Mouse (Mus musculus) lung, postnatal 10 days (tissue): ENCODE results near the gene Arsb.
A peak's percentile ranks its signal among the peaks of the same experiment; 100 is the strongest.

Source experiments
- DNase-seq: peaks from one replicate; pipeline ENCODE4 v3.0.0; 2021

Arsb gene

DNA sequence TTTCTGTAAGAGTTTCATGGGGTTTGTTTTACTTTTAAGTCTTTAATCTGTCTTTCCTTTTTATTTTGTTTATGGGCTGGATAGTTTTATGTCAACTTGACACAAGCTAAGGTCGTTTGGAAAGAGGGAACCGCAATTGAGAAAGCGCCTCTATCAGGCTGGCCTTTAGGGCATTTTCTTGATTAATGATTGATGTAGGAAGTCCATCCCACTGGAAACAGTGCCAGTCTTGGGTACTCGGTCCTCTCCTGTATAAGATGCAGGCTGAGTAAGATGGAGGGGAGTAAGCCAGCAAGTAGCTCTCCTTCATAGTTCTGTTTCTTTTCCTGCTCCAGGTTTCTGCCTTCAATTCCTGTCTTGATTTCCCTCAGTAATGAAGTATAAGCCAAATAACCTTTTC is 76.2 kb downstream of the Arsb start:
- DNase-seq = no peak

DNA sequence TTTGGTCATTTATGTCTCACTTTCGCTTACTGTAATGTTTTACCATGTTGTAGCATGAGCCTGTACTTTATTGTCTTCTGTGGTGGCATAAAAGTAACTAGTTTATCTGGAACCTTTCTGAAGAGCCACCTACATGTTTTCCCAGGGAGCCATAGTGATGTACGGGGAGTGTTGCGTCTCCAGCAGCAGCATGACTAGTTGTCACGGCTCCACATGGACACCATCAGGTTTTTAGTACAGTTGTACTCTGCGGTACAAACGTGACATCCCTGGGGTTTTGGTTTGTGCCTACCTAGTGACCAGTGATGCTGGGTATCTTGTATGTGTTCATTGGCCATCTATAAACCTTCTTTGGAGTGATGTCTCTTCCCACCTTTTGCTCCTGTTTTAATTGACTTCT is 77.2 kb downstream of the Arsb start:
- no peak for DNase-seq

GRCm38 (mm10) chr13:93849751-93850355 is 78.4 kb downstream of the Arsb start:
- DNase-seq = no peak

DNA sequence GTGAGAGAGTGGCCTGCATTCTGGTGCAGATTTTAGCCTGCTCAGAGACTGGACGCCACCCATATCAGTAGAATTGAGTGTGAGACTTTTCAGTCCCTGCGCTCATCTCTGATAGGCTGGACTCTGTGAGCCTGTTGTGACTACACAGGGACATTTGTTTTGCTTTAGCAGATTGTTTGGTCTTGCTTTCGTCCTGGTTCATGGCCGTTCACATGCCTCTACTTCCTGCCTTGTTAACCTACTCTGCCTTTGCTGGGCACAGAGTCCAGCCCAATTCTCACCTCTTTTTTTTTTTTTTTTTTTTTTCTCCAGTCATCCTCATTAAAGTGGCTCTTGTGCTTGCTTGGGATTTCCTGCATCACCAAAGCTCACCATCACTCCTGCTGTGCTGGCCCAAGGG is 79.2 kb downstream of the Arsb start:
- DNase-seq = no peak

- peak; percentile 72 for DNase-seq
Observed at GRCm38 (mm10) chr13:93852419-93853138, 81.1 kb downstream of the Arsb start.

- no peak for DNase-seq
Observed at GRCm38 (mm10) chr13:93853767-93854166, 82.3 kb downstream of the Arsb start.

GRCm38 (mm10) chr13:93854325-93854724 is 82.9 kb downstream of the Arsb start:
- no peak for DNase-seq

- DNase-seq = peak; percentile 47
Observed at GRCm38 (mm10) chr13:93854966-93855562, 83.6 kb downstream of the Arsb start.

DNA sequence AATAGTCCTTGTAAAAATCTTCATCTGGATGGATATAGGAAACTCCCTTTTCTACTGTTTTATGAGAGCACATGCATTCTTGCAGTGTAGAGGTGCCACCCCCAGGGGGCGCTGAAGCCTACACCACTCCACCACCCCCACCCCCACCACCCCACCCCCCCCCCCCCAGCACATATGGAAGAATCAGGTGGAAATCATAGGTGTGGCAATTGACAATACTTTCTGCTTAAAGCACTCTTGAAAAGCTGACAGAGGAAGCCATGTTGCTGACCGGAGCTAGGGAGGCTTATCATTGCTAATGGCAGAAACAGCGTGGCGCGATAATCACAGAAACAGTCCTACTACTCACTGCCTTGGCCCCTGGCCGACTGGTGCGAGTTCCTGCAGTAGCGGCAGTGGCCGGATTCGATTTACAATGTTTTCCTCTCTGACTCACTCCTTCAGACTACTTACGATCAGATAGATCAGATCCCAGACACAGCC is 84.3 kb downstream of the Arsb start:
- DNase-seq = peak; percentile 61

DNA sequence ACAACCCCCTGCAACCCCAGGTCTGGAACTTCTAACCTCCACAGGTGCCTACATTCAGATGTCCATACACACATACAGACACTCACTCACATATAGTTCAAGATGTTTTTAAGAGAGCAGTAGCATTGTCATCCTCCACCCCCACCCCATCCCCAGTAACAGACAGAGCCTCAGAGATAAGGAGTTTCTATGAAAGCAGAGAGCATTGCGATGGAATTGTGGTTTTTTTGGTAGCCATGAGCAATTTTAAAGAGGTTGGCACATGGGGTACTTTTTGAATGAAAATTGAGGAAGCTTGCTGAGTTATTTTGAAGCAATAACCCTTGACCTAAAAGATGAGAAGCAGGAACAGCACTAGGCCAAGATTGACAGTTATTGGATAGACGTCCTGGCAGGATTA is 89.8 kb downstream of the Arsb start:
- DNase-seq = no peak

DNA sequence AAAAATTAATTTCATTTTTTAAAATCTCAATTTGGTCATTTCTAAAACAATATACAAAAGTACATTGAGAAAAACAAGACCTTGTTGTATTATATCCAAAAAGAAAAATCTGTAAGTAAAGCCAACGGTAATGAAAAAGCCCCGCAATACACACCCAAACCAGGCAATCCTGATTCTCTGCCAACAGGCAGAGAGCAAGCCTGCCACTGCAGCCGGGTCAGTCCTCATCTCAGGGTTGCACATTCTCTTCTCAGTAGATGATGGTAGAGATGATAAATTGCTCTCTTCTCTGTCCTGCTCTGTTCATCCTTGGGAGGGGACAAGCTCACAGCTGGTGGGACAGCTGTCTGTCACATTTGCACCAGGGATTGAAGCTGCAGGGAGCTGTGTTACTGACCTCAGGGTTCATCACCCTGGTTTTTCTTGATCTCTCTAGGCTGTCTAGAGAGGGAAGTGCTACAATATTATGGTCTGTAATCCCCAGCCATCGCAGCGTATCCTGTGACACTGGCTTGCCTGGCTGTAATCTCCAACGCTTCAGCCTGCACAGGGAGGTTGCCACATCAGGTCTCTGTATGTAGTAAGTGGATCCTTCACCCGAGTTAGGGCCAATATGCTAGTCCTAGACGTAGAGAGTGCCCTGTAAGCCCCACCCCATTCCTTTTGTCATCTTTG is 92.8 kb downstream of the Arsb start:
- no peak for DNase-seq

DNA sequence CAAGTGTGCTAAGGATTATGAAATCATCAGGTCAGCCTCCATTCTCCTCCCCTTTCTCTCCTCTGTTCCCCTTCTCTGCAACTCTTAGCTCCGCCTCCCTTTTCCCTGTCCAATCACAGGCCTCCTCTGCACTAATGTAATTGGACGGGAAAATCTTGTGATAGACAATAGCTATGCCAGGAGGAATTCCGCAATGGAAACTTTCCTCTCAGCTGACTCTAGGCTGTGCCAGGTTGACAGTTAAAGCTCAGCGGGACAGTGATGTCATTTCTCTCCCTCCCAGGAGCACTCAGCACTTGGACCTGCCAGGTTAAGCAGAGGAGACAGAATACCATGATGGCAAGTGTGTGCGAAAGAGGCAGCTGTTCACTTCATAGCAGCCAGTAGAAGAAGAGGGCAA is 95.2 kb downstream of the Arsb start:
- DNase-seq = peak; percentile 34

DNA sequence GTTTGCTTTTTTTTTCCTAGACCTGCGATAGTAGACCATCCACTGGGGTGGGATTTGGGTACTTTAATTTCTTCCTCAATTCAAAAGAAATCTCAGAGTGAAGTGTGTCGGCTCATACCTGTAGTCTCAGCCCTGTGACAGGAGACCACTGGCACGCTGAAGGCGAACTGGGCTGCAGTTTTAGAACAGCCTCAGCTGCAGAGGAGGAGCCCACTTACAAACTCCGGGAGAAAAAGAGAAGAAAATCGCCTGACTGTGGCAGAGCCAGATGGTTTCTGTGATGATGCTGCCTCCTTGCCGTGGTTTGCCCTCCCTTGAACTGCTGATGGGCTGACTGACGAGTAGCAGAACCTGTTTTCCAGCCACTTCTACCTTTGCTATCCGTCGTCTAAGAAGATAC is 100.3 kb downstream of the Arsb start:
- DNase-seq = no peak

GRCm38 (mm10) chr13:93872591-93872990 is 101.2 kb downstream of the Arsb start:
- DNase-seq = no peak

GRCm38 (mm10) chr13:93877924-93878323 is 106.5 kb downstream of the Arsb start:
- no peak for DNase-seq

- no peak for DNase-seq
Observed at GRCm38 (mm10) chr13:93879426-93879825, 108.0 kb downstream of the Arsb start.

- no peak for DNase-seq
Observed at GRCm38 (mm10) chr13:93882132-93882531, 110.7 kb downstream of the Arsb start.

DNA sequence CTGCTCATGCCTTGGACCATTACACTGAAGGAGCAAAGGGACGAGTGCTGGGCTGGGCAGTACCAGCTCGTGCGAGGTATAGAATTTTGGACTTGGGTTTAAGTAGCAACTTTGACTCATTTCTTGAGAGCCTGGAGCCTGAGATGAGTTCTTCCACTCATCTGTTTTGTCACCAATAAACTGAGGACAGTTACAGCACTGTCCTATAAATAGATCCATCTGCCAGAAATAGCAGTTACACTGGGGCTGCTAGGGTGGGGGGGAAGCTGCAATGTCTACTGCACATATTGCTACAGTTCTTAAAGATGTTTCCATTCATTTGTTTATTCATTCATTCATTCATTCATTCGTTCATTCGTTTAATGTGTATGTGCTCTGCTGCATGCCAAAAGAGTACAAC is 115.6 kb downstream of the Arsb start:
- DNase-seq = no peak

DNA sequence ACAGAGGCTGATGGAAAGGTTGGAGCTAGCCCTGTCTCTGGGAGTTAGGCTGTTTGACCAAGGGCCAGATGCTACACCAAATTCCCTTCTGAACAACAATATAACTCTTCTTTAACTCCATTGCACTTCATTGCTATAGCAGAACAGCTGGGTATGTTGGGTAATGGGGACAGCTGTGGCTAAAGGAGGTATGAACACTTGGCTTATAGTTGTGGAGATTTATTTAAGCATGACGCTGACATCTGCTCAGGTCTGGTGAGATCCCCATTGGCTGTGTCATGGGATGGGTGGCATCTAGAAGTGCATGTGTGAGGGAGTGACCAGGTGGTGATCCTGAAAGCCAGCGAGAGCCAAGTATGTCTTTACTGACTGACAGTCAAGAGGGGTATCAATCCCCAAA is 116.8 kb downstream of the Arsb start:
- DNase-seq = no peak

DNA sequence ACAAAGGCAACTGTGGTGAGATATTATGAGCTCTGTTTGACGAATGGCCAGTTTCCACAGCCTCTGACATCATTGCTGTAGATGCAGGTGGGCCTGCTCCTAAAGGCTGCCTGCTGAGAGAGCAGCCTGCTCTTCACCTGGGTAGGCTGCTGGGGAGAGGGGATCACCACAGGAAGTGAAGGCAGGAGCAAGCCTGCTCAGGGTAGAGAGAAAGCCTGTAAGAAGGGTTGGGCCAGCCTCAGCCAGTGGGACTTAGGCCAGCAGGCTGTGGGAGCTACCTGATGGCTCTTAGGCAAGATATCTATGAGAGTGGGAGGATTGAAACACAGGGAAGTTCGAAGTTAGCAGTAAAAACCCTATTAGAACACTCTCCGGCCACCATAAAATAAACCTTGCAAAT is 117.5 kb downstream of the Arsb start:
- DNase-seq = no peak

- DNase-seq = no peak
Observed at GRCm38 (mm10) chr13:93889991-93890390, 118.6 kb downstream of the Arsb start.

DNA sequence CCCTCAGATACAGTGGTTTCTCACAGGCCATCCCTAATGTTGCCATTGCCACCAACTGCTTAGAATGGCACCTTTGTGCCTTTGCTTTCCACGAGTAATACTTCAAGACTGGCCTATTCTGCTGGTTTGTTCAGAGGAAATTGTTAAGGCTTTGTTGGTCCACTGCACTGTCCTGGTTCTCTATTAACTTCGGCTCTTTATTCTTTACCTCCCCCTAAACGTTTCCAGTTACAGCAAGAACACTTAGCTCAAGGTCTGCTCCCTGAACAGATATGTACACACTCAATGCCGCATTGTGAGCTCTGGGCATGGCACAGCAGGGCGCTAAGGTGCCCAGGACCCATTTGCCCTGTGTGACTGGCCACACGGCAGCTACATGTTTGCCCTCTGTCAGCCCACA is 119.8 kb downstream of the Arsb start:
- no peak for DNase-seq

GRCm38 (mm10) chr13:93892101-93892500 is 120.7 kb downstream of the Arsb start:
- no peak for DNase-seq

DNA sequence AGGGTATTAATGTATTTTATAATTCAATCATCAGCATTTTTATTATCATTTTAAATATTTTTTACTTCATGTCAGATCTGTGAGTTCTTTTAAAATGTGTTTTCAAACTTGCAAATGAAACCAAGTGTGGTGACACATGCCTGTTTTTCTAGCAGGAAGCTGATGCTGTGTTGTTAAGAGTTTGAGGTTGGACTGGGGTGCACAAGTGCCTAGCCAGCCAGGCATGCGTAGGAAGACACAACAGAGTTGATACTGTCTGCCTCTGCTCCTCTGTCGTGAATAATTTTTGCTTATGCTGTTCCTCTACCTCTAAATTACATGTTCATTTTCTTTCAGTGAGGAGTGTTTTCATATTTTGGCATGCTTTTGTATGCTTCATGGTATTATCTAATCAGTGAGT is 122.7 kb downstream of the Arsb start:
- DNase-seq = no peak
